Mouse (Mus musculus) neural tube, embryonic 11.5 days (tissue): ENCODE measurements at regions not wholly inside any gene's neighbourhood (a gene's known extent, or its start where the extent isn't known, plus 50 kb on each side); places are given as distances from the start of the nearest gene placed in this dataset.

Source experiments
- ATAC-seq: fragments of 200-750 bp; cut with Nextera tagmentation; 2 replicates; pipeline ENCODE4 v1.8.0; 2017; ENCODE audit warnings: moderate number of reproducible peaks, mild to moderate bottlenecking, moderate TSS enrichment, moderate library complexity; ENCODE audit not compliant: insufficient read depth, low FRiP score, low TSS enrichment
- DNase-seq: peaks from one replicate; pipeline ENCODE4 v3.0.0-alpha.2; 2015; ENCODE audit warnings: low spot score
- H3K27ac ChIP-seq: fragments of 300-500 bp; sonication (generic); 2 replicates; pipeline ENCODE4 v1.5.1; 2014; ENCODE audit warnings: low read depth, mild to moderate bottlenecking, low read length
- H3K27me3 ChIP-seq: fragments of 300-500 bp; sonication (generic); 2 replicates; pipeline ENCODE4 v1.6.1; 2014; ENCODE audit warnings: mild to moderate bottlenecking, low read length, mixed read lengths; ENCODE audit not compliant: control insufficient read depth, insufficient read depth
- H3K36me3 ChIP-seq: fragments of 300-500 bp; sonication (generic); 2 replicates; pipeline ENCODE4 v1.6.1; 2014; ENCODE audit warnings: mild to moderate bottlenecking, low read length, moderate library complexity, mixed read lengths; ENCODE audit not compliant: control insufficient read depth, insufficient read depth
- H3K4me1 ChIP-seq: fragments of 300-500 bp; sonication (generic); 2 replicates; pipeline ENCODE4 v1.6.1; 2014; ENCODE audit warnings: low read length, mixed read lengths; ENCODE audit not compliant: control insufficient read depth, insufficient read depth
- H3K4me2 ChIP-seq: fragments of 300-500 bp; sonication (generic); 2 replicates; pipeline ENCODE4 v1.6.1; 2014; ENCODE audit warnings: low read depth, mild to moderate bottlenecking, moderate library complexity
- H3K4me3 ChIP-seq: fragments of 300-500 bp; sonication (generic); 2 replicates; pipeline ENCODE4 v1.5.1; 2014; ENCODE audit warnings: low read depth, low read length
- H3K9ac ChIP-seq: fragments of 300-500 bp; sonication (generic); 2 replicates; pipeline ENCODE4 v1.6.1; 2014; ENCODE audit warnings: mild to moderate bottlenecking, low read length
- H3K9me3 ChIP-seq: fragments of 300-500 bp; sonication (generic); 2 replicates; pipeline ENCODE4 v1.6.1; 2016; ENCODE audit warnings: low read length; ENCODE audit not compliant: control insufficient read depth
- WGBS: fragments of 180-500 bp; shearing (Covaris S2); extraction: QIAGEN DNeasy Blood & Tissue Kit; methylation state at CpG from one replicate; pipeline ENCODE4 v1.1.7; 2014; 5-methylcytosine and 5-hydroxymethylcytosine counted together

DNA sequence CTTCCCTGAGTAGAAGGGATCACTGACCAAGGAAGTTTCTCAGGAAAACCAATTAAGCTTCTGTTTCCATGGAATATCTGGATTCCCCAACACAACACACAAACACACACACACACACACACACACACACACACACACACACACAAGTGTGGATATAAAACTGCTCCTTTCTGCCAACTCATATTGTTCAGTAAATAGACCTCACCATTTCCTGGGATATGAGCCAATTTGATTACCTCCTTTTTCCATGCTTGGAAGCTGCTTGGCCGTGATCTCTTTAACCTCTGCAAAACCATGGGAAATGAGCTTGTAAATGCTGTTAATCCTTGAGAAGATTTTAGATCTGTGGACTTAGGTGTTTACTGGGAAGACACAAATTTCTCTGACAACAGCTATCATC, 272.4 kb downstream of the Trib2 start:
- Histone ChIP-seq H3K4me1 (no peaks in the 10 kb centered on the region), H3K27me3 (no peaks in the 10 kb centered on the region), H3K36me3 (no peaks in the 10 kb centered on the region), H3K4me3 (no peak overlapping the region), H3K9me3 (no peaks in the 10 kb centered on the region), H3K4me2 (no peak overlapping the region), H3K9ac (no peak overlapping the region), H3K27ac (no peak overlapping the region)
- ATAC-seq (no peak), DNase-seq (no peak)
- WGBS, result 96% methylated on average over 1 of the region's 1 CpGs

DNA sequence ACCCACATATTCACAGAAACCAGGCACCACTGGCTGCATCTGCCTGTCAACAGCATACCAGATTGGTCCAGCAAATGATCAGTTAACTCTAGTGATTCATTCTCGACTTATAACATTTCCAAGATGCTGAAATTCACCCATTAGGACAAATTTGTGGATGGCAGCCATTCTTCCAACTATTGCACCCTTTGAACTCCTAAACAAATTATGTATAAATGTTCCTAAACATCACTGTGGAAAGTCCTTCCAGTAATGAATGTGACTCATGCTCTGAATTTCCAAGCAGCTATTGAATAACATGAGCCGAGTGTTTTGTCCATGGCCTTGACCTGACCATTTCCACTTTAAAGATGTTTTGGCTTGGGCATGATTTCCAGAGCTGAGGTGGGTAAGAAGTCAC, 274.2 kb downstream of the Trib2 start:
- DNase-seq (no peak), ATAC-seq (no peak)
- WGBS, result 84% methylated on average over 2 of the region's 2 CpGs
- no peaks in the 10 kb centered on the region for H3K36me3 ChIP-seq
- H3K9ac ChIP-seq, result no peak overlapping the region
- H3K4me2 ChIP-seq, result no peak overlapping the region
- H3K4me1 ChIP-seq, result no peaks in the 10 kb centered on the region
- H3K4me3 ChIP-seq, result no peak overlapping the region
- H3K27me3 ChIP-seq, result no peaks in the 10 kb centered on the region
- H3K27ac ChIP-seq, result no peak overlapping the region
- no peaks in the 10 kb centered on the region for H3K9me3 ChIP-seq

DNA sequence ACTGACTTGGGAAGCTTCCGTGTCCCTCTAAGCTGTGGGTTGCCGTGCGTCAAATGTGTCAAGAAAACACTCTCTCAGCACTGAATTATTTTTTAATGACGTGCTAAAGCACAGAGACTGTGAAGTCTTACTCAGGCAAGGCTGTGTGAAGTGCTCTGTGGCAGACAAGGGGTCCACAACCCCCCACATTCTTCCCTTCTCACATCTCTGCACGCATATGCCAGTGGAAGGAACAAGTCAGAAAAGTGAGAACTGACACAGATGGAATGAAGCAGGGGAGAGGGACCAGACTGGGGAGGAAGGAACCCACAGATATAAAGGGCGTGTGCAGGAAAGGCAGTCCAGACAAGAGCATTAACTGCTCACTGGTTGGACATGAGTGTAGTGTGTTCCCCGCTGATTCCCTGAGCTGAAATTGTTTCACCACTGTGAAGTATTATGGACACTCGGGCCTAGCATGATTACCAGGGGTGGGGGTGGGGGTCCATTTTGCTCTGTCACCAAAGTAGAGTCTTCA, 279.8 kb downstream of the Trib2 start:
- Histone ChIP-seq H3K27me3 (no peaks in the 10 kb centered on the region), H3K36me3 (no peaks in the 10 kb centered on the region), H3K4me1 (no peaks in the 10 kb centered on the region), H3K4me2 (no peak overlapping the region), H3K9me3 (no peaks in the 10 kb centered on the region), H3K27ac (no peak overlapping the region), H3K4me3 (no peak overlapping the region), H3K9ac (no peak overlapping the region)
- DNase-seq (no peak), ATAC-seq (no peak)
- 68% methylated on average over 8 of the region's 8 CpGs for WGBS

DNA sequence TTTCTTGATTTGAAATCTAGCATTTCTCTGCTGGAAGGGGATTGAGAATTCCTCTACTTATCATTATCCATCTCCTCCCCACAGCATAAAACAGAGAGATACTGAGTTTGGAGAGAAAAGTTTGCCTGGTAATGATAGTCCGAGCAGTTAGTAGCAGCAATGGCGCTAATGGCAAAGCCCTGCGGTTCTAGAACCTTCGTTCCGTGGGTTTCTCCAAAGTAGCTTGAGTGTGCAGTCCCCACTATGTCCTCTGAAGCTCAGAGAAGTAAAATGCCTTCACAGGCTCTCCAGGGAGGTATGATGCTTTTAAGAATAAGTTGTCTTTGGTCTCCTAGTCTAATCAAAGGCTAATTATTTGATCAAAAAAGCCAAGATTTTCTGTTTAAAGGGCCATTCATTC, 280.5 kb downstream of the Trib2 start:
- no peaks in the 10 kb centered on the region for H3K9me3 ChIP-seq
- H3K27me3 ChIP-seq, result no peaks in the 10 kb centered on the region
- H3K9ac ChIP-seq, result no peak overlapping the region
- H3K36me3 ChIP-seq, result no peaks in the 10 kb centered on the region
- no peak overlapping the region for H3K27ac ChIP-seq
- 88% methylated on average over 5 of the region's 5 CpGs for WGBS
- ATAC-seq (no peak), DNase-seq (no peak)
- H3K4me3 ChIP-seq, result no peak overlapping the region
- H3K4me1 ChIP-seq, result no peaks in the 10 kb centered on the region
- H3K4me2 ChIP-seq, result no peak overlapping the region

DNA sequence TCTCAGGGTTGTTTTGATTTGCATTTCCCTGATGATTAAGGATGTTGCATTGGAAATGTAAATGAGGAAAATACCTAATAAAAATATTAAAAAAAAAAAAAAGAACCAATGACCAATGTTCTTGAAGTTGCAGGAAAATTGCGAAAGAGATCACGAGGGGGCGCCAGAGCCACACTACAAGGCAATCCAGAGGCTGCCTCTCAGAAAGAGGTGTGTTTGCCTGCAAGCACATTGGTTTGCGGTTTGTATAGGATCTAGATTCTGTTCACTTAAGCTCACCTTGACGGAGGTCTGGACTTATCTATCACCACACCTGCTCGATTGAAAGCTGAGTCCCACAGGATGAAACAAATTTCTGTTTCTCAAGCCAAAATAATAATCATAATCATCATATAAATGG, 280.9 kb downstream of the Trib2 start:
- Histone ChIP-seq H3K9me3 (no peaks in the 10 kb centered on the region), H3K4me3 (no peak overlapping the region), H3K27ac (no peak overlapping the region), H3K4me2 (no peak overlapping the region), H3K9ac (no peak overlapping the region), H3K36me3 (no peaks in the 10 kb centered on the region), H3K4me1 (no peaks in the 10 kb centered on the region), H3K27me3 (no peaks in the 10 kb centered on the region)
- 11% methylated on average over 6 of the region's 6 CpGs for WGBS
- ATAC-seq (peak; percentile 71; the same call in 1 of the 2 replicates), DNase-seq (peak; percentile 78)

DNA sequence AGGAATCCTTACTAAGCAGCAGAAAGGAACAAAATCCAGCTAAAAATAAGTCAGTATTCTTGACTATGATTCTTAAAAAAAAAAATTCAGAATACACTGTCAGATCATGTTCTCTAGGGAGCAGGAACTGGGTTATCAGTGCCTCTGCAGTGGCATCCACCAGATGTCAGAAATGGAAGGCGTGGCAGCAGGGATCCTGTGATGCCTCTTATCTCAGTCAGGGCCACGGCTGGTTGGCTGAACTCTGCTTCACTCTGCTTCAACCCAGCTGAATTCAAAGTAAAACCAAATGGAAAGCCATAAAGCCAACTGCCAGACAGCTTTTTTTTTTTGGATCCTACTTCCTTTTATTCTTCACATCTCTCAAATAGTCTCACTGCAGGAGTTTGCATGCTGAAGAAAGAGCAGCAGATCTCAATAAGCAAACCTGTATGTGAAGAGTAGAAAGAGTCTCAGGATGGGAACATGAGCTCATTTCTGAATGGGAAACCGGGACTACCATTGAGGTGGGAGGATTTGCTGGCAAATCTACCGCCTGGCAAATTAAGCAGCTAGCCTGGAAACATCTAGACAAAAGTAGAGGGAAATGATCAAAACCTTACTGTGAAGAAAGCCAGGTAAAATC, 295.8 kb downstream of the Trib2 start:
- no peak overlapping the region for H3K4me3 ChIP-seq
- no peaks in the 10 kb centered on the region for H3K36me3 ChIP-seq
- no peaks in the 10 kb centered on the region for H3K4me1 ChIP-seq
- ATAC-seq, result no peak
- 53% methylated on average over 4 of the region's 4 CpGs for WGBS
- no peak overlapping the region for H3K27ac ChIP-seq
- no peaks in the 10 kb centered on the region for H3K27me3 ChIP-seq
- H3K4me2 ChIP-seq, result no peak overlapping the region
- H3K9ac ChIP-seq, result no peak overlapping the region
- no peaks in the 10 kb centered on the region for H3K9me3 ChIP-seq
- DNase-seq, result no peak

DNA sequence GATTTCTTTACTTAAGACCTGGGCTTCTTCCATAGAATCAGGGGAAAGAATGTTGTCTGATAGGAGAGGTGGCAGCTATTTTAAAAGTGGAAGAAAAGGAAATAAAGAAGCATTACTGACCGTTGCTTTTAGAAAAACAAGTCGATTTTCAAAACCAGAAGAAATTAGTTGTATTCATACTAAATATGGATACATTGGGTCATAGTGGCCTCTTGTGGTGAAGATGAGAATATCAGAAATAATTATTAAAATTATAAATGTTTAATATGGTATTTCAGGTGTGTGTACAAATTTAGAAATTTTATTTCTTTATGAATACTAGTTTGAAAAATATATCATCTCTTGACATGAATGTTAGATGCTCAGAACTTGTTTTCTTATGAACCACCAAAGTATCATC, 304.7 kb downstream of the Trib2 start:
- no peak overlapping the region for H3K27ac ChIP-seq
- no peaks in the 10 kb centered on the region for H3K36me3 ChIP-seq
- no peak for ATAC-seq
- no peaks in the 10 kb centered on the region for H3K4me1 ChIP-seq
- H3K27me3 ChIP-seq, result no peaks in the 10 kb centered on the region
- H3K4me3 ChIP-seq, result no peak overlapping the region
- WGBS, result 81% methylated on average over 2 of the region's 2 CpGs
- no peak overlapping the region for H3K9ac ChIP-seq
- no peaks in the 10 kb centered on the region for H3K9me3 ChIP-seq
- no peak overlapping the region for H3K4me2 ChIP-seq
- no peak for DNase-seq

DNA sequence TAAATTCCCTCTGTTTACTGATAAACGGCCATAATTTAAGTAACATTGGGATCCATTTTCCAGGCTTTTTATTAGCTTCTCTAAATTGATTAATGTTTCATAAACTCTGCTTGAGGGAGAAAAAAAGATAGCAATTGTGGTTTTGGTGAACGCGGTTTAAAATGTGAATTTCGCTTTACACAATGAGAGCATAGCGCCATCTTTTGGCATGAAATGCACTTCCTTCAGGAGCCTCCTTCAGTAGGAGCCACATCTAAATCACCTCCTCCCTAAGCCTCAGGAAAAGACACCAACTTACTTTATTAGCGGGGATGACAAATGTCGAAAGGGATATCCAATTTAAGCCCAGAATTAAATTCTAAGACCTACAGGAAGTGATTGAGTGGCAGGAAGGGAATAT, 309.1 kb downstream of the Trib2 start:
- Histone ChIP-seq H3K4me3 (no peak overlapping the region), H3K9ac (no peak overlapping the region), H3K4me2 (no peak overlapping the region), H3K9me3 (no peaks in the 10 kb centered on the region), H3K4me1 (no peaks in the 10 kb centered on the region), H3K27me3 (no peaks in the 10 kb centered on the region), H3K36me3 (no peaks in the 10 kb centered on the region), H3K27ac (no peak overlapping the region)
- no peak for ATAC-seq
- 29% methylated on average over 7 of the region's 7 CpGs for WGBS
- DNase-seq, result peak; percentile 24

DNA sequence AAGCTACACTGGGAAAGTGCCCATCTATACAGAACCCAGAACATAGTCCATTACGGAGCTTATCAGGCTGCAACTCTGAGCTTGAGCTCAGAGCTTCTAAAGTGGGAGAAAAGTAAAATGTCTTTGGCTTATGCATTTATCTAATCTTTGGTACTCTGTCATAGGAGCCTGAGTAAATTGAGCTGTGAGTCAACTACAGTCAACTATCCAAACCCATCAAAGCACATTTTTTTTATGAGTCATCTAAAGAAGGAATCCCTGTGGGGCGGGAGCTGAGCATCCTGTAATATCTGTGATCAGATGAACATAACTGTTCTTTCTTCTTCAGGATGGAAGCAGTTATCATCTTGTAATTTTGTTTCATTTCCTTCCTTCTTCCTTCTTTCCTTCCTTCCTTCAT, 323.1 kb downstream of the Trib2 start:
- no peak overlapping the region for H3K9ac ChIP-seq
- no peaks in the 10 kb centered on the region for H3K36me3 ChIP-seq
- DNase-seq (no peak), ATAC-seq (no peak)
- H3K4me3 ChIP-seq, result no peak overlapping the region
- H3K9me3 ChIP-seq, result no peaks in the 10 kb centered on the region
- no peaks in the 10 kb centered on the region for H3K4me1 ChIP-seq
- no peak overlapping the region for H3K4me2 ChIP-seq
- 85% methylated on average over 2 of the region's 2 CpGs for WGBS
- no peak overlapping the region for H3K27ac ChIP-seq
- H3K27me3 ChIP-seq, result no peaks in the 10 kb centered on the region
